Mouse (Mus musculus) heart, embryonic 14.5 days (tissue): Measurements from ENCODE around the gene Tfb2m. TPM values are rescaled to one million over a fixed set of nuclear protein-coding genes. Genes with fewer than 3 reads are reported as not detected.

Experiments used
- ATAC-seq: fragments of 200-750 bp; cut with Nextera tagmentation; 2 replicates; pipeline ENCODE4 v1.8.0; 2017; ENCODE audit warnings: low read depth, moderate TSS enrichment; ENCODE audit not compliant: insufficient number of reproducible peaks, insufficient read depth, low FRiP score
- H3K27ac ChIP-seq, 2 experiments: fragments of 200-500 bp in 1 of 2; fragments of 300-500 bp in 1 of 2; sonication (generic) in 1 of 2; replicated peaks in 1 of 2; 2 replicates each; pipeline ENCODE4 v1.5.1; 2012 to 2014; ENCODE audit warnings: low read depth in 2 of 2, low read length in 2 of 2, control low read depth in 1 of 2, mild to moderate bottlenecking in 1 of 2, mixed read lengths in 1 of 2; ENCODE audit not compliant: control insufficient read depth in 1 of 2, insufficient read depth in 1 of 2
- H3K27me3 ChIP-seq: fragments of 300-500 bp; sonication (generic); 2 replicates; pipeline ENCODE4 v1.6.1; 2014; ENCODE audit warnings: mild to moderate bottlenecking, low read length, control low read depth; ENCODE audit not compliant: control insufficient read depth, insufficient read depth
- H3K36me3 ChIP-seq: fragments of 300-500 bp; sonication (generic); 2 replicates; pipeline ENCODE4 v1.6.1; 2014; ENCODE audit warnings: mild to moderate bottlenecking, control low read depth, low read length, mixed read lengths; ENCODE audit not compliant: control insufficient read depth, insufficient read depth
- H3K4me1 ChIP-seq, 2 experiments: fragments of 200-500 bp in 1 of 2; fragments of 300-500 bp in 1 of 2; sonication (generic) in 1 of 2; 2 replicates each; pipeline ENCODE4 v1.6.1; 2012 to 2014; ENCODE audit warnings: low read length in 2 of 2, control low read depth in 1 of 2, mixed read lengths in 1 of 2; ENCODE audit not compliant: control insufficient read depth in 2 of 2, insufficient read depth in 2 of 2
- H3K4me2 ChIP-seq: fragments of 300-500 bp; sonication (generic); 2 replicates; pipeline ENCODE4 v1.6.1; 2014; ENCODE audit warnings: mild to moderate bottlenecking, low read length
- H3K4me3 ChIP-seq, 2 experiments: fragments of 200-500 bp in 1 of 2; fragments of 300-500 bp in 1 of 2; sonication (generic) in 1 of 2; 2 replicates each; pipeline ENCODE4 v1.5.1; 2012 to 2014; ENCODE audit warnings: low read length in 2 of 2, mild to moderate bottlenecking in 2 of 2, control low read depth in 1 of 2, low read depth in 1 of 2, moderate library complexity in 1 of 2; ENCODE audit not compliant: control insufficient read depth in 1 of 2, insufficient read depth in 1 of 2
- H3K9ac ChIP-seq: fragments of 300-500 bp; sonication (generic); 2 replicates; pipeline ENCODE4 v1.6.1; 2014; ENCODE audit warnings: mild to moderate bottlenecking, low read length
- H3K9me3 ChIP-seq: fragments of 300-500 bp; sonication (generic); 2 replicates; pipeline ENCODE4 v1.6.1; 2016; ENCODE audit warnings: low read length, control low read depth; ENCODE audit not compliant: control insufficient read depth
- WGBS: fragments of 180-500 bp; shearing (Covaris S2); extraction: QIAGEN DNeasy Blood & Tissue Kit; methylation state at CpG from one replicate; pipeline ENCODE4 v1.1.7; 2014; 5-methylcytosine and 5-hydroxymethylcytosine counted together
- polyA plus RNA-seq: library from polyadenylated mRNA; unstranded; fragments of >200 nt; fragmentation: Nextera tagmentation; extraction: Ambion mirVana; gene quantifications from 2 replicates; pipeline ENCODE4 v1.2.1, GENCODE M21; 2014

The Tfb2m gene
- polyA plus RNA-seq, 1 experiment from 2014 or later = 29.0 TPM

DNA sequence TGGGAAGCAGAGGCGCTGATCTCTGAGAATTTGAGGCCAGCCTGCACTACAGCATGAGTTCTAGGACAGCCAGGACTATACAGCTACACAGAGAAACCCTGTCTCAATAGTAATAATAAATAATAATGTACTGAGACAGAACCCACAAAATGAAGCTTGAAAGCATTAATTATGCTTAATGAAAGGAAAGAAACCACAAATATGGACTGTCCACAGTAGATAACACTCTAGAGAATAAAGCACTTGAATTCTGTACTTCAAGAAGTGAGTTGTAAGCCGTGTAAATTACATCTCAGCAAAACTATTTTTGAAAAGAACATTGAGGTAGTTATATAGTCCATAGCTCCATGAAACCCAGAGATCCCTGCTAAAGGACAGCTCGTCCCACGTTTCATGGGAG, 38.2 kb upstream of the Tfb2m start:
- no peaks in the 10 kb centered on the region for H3K27me3 ChIP-seq
- no peak overlapping the region for H3K4me3 ChIP-seq
- no peak overlapping the region for H3K9ac ChIP-seq
- no peaks in the 10 kb centered on the region for H3K9me3 ChIP-seq
- ATAC-seq = no peak
- no peak overlapping the region for H3K27ac ChIP-seq
- no peak overlapping the region for H3K4me2 ChIP-seq
- H3K36me3 ChIP-seq = peaks cover 15% of the 10 kb centered on the region
- WGBS = 83% methylated on average over 4 of the region's 4 CpGs
- H3K4me1 ChIP-seq = peaks cover 19 to 59% of the 10 kb centered on the region in 2 experiments

DNA sequence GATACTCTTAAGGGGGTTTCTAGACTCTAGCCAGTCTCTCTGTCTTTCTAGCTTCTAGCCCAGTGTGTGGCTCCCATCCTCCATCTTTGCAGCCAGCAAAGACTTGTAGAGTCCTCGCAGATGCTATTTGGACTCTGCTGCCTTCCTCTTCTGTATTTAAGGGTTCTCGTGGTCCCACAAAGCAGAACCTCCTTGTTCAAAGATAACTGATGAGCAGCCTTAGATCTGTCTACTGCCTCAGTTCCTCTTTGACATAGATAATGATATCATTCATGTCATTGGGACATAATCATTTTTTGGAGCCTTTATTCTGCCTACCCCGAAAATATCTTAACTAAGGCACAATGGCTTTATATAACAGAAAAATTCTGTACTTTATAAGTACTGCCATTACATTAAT, 37.0 kb upstream of the Tfb2m start:
- peaks cover 17 to 54% of the 10 kb centered on the region in 2 experiments for H3K4me1 ChIP-seq
- H3K36me3 ChIP-seq = peaks cover 16% of the 10 kb centered on the region
- H3K27ac ChIP-seq = no peak overlapping the region
- H3K4me3 ChIP-seq = no peak overlapping the region
- no peak overlapping the region for H3K4me2 ChIP-seq
- no peak for ATAC-seq
- no peak overlapping the region for H3K9ac ChIP-seq
- H3K27me3 ChIP-seq = no peaks in the 10 kb centered on the region
- H3K9me3 ChIP-seq = no peaks in the 10 kb centered on the region
- WGBS = 84% methylated on average over 3 of the region's 3 CpGs

DNA sequence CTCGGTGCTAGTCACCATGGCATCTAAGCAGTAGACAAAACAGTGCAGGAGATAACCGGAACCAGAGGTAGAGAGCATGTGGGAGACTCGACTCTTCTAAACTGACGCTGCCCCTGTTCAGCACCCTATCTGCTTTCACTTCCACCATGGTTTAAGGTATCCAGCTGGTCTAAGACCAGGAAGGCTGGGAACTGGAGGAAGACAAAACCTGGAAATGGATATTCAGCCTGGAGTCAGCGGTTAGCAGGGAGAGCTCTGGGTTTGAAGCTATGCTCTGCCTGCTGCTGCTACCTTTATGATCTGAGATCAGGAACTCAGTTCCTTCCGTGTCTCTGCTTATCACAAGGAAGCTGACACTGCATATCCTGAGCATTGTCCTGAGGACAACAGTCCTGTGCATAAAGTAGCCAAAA, 36.0 kb upstream of the Tfb2m start:
- Histone ChIP-seq H3K4me3 (no peak overlapping the region), H3K9me3 (no peaks in the 10 kb centered on the region), H3K27ac (peak overlapping the region in 1 of 2 experiments; percentile 28; a peak in 2 of 4 replicates), H3K9ac (no peak overlapping the region), H3K27me3 (no peaks in the 10 kb centered on the region), H3K36me3 (peaks cover 16% of the 10 kb centered on the region), H3K4me2 (peak overlapping the region; percentile 41; the same call in 1 of the 2 replicates), H3K4me1 (peaks cover 10 to 43% of the 10 kb centered on the region in 2 experiments)
- 25% methylated on average over 6 of the region's 6 CpGs for WGBS
- ATAC-seq = no peak

DNA sequence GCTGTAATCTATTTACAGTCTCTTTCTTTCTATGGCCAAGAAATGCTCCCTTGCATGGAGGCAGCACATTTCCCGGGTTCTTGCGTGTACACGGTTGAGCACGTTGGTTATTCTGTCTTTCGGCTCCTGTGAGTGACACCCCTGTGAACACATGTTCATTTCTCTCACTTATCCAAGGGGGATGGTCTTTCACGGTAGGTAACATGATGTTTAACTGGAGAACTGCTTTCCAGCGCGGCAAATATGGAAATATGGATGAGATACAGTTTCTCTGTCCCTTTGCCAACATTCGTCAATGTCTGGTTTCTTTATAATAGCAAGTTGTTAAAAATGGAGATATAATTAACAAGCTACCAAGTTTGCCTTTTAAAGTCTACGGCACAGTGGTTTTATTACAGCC, 35.4 kb upstream of the Tfb2m start:
- Histone ChIP-seq H3K27me3 (no peaks in the 10 kb centered on the region), H3K9me3 (no peaks in the 10 kb centered on the region), H3K4me1 (peaks cover 10 to 37% of the 10 kb centered on the region in 2 experiments), H3K27ac (peak overlapping the region in 1 of 2 experiments; percentile 28; a peak in 1 of 4 replicates), H3K4me2 (peak overlapping the region; percentile 41; the same call in 1 of the 2 replicates), H3K9ac (no peak overlapping the region), H3K36me3 (peaks cover 16% of the 10 kb centered on the region), H3K4me3 (no peak overlapping the region)
- WGBS = 84% methylated on average over 10 of the region's 10 CpGs
- ATAC-seq = no peak

DNA sequence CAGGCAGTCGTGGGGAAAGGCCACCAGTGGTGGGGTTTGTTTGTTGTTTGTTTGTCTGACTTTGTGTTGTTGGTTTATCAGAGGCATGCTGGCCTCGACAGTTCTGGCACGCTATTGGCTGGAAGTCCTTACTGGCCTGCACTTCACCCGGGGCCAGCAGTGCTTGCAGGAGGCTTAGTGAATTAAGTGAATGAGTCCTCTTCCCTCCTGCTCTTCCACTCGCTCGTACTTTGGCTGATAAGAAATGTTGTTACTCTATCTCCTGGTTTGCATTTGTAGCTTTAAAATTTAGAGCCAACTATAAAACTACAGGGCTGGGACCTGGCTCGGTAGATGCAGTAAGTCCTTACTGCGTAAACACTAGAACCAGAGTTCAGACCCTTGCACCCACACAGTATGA, 34.1 kb upstream of the Tfb2m start:
- peaks cover 4 to 25% of the 10 kb centered on the region in 2 experiments for H3K4me1 ChIP-seq
- H3K27me3 ChIP-seq = no peaks in the 10 kb centered on the region
- H3K9ac ChIP-seq = no peak overlapping the region
- peaks cover 16% of the 10 kb centered on the region for H3K36me3 ChIP-seq
- H3K9me3 ChIP-seq = no peaks in the 10 kb centered on the region
- WGBS = 55% methylated on average over 8 of the region's 8 CpGs
- no peak overlapping the region for H3K4me3 ChIP-seq
- H3K27ac ChIP-seq = no peak overlapping the region
- H3K4me2 ChIP-seq = no peak overlapping the region
- no peak for ATAC-seq

DNA sequence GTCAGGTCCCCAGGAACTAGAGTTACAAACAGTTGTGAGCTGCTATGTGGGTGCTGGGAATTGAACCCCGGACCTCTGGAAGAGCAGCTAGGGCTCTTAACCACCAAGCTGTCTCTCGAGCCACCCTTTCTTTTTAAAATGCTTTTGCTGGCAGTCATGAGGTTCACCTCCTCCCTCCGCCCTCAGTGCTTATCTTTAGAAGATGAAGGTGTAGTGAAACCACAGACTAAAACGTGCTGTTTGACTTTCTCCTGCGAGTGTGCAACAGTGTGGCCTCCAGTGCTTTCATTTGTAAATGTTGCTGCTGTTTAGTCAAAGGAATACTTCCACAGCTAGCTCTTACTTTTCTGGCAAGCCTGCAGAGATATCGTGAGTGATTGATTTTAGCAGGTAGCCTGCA, 32.6 kb upstream of the Tfb2m start:
- Histone ChIP-seq H3K4me2 (no peak overlapping the region), H3K27me3 (no peaks in the 10 kb centered on the region), H3K36me3 (peaks cover 16% of the 10 kb centered on the region), H3K27ac (no peak overlapping the region), H3K4me1 (peaks cover 0 to 17% of the 10 kb centered on the region in 2 experiments; a peak in 3 of 4 replicates), H3K9me3 (no peaks in the 10 kb centered on the region), H3K9ac (no peak overlapping the region), H3K4me3 (no peak overlapping the region)
- ATAC-seq = no peak
- WGBS = 68% methylated on average over 6 of the region's 6 CpGs

DNA sequence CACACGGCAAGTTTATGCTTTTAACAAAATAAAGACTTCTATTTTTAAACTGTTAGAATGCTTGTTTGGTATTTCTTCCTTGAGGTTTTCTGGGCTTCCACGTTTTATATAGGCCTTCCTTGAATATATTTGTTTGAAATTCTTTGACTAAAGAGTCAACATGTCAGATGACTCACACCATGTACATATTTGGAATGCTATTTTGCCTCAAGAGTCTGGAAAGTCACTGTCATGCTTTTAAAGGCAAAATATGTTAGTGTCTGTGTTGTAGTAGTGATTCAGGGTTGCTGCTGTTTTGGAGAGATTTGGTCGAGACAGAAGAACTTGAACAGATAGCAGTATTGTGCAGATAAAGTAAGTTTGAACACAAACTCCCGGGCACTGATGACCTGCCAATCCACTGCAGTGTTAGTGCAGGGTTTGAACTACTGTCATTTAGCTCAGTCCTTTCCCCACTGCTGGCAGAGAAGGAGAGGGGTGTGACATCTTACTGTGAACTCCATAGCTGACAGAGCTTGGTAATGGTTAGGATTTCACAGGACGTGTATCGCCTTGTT, 27.7 kb upstream of the Tfb2m start:
- ATAC-seq = no peak
- Histone ChIP-seq H3K9me3 (no peaks in the 10 kb centered on the region), H3K27me3 (no peaks in the 10 kb centered on the region), H3K36me3 (no peaks in the 10 kb centered on the region), H3K4me3 (no peak overlapping the region), H3K27ac (no peak overlapping the region), H3K4me1 (peaks cover 5 to 15% of the 10 kb centered on the region in 2 experiments), H3K4me2 (no peak overlapping the region), H3K9ac (no peak overlapping the region)
- WGBS = 50% methylated on average over 6 of the region's 6 CpGs

DNA sequence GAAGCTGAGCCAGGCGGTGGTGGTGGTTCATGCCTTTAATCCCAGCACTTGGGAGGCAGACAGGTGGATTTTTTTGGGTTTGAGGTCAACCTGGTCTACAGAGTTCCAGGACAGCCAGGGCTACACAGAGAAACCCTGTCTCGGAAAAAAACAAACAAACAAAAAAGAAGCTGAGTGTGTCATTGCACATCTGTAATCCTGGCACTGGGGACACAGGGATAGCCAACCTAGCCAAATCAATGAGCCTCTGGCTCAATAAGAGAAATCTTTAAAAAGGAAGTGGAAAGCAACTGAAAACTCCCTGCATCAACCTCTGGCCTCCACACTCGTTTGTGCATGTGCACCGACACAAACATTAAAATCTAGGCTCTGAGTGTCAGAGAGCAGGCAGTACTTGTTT, 25.6 kb upstream of the Tfb2m start:
- Histone ChIP-seq H3K4me1 (peaks cover 11 to 30% of the 10 kb centered on the region in 2 experiments), H3K9me3 (no peaks in the 10 kb centered on the region), H3K4me3 (no peak overlapping the region), H3K27me3 (no peaks in the 10 kb centered on the region), H3K4me2 (no peak overlapping the region), H3K36me3 (no peaks in the 10 kb centered on the region), H3K27ac (no peak overlapping the region), H3K9ac (no peak overlapping the region)
- 90% methylated on average over 4 of the region's 4 CpGs for WGBS
- ATAC-seq = no peak
